Mouse (Mus musculus) v-Abl transformed pro-B cells (cell line): ENCODE data around the gene Spire2.

Source experiments
- in situ Hi-C, 2 experiments: fragments of 400-800 bp; cut with MboI; formaldehyde crosslinking; loops; one replicate each; pipeline ENCODE4 v1.15.1; 2025; ENCODE audit not compliant: unreplicated experiment in 2 of 2

Gene Spire2

DNA sequence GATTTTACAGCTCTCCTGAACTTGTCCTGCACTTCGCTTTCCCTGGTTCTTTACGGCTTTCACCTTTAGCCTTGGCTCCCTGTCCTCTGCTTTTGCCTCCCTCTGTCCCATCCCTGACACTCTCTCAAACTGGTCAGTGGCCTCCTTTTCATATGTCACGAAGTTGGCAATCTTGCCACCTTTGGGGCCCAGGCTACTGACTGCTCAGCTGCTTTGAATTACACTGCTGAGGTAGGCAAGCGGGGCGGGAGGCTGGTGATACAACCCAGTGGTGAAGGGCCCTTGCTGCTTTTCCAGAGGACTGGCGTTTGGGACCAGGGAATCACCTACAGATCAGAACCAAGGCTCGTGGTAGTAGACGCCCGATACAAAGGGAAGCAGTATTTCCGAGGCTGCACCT lies 43.2 kb downstream of the Spire2 start:
- in situ Hi-C loops: no loop called here

DNA sequence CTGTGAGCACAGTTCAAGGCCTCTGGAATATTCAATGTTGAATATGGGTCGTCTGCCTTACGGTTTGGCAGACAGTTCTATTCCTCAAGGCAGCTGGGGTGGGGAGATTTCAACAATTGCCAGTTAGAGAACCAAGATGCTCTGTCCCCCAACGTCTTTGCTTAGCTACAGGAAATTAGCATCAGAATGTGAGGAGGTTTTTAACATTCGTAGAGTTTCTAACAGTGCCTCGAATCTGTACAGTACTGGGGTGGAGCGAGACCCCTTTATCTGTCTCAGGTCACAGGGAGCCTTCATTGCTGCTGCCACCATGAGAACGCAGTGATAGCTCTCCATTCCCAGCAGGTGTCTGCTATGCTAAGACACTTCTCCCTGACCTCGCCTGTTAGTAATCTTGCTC lies 43.6 kb downstream of the Spire2 start:
- in situ Hi-C loops: no loop called here

DNA sequence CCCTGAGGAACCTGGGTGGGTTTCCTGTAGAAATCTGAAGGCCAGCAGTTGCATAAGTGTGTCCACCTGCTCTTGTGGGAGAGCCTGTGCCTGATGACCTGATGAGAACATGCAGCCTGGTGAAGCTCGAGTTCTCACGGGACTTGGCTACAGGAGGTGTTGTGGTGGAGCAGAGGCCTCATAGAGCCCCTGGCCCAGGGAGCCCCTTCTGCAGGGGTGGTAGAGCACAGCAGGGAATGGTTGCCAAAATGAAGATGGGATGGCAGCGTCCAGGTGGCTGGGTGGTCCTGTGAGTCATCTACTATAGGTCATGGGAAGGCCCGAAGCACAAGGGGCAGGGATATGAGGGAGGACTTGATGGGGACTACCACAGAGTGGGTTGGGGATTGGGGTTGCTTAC lies 49.2 kb downstream of the Spire2 start:
- in situ Hi-C loops: loop anchor here (5.0 kb wide), 1 partner anchor 36 kb away; no protein-coding TSS in a partner anchor

DNA sequence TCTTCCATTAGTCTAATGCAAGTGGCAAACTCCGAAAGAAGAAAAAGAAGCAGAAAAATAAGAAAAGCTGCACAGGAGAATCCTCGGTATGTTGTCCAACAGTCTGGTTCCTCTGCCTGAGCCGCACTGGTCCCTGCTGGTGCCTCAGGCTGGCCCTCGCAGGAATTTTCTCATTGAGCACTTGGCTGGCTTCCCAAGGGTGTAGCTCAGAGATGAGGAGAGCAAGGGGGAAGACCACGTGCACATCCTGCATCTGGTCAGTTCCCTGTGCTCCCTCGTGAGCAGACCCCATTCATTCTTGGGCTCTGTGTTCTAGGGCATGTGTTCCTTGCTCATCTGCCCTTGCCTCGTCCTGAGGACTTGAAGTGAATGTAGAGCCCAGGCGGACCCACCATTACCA lies 50.0 kb downstream of the Spire2 start:
- in situ Hi-C loops: loop anchor here (5.0 kb wide), 1 partner anchor 35 kb away; no protein-coding TSS in a partner anchor

DNA sequence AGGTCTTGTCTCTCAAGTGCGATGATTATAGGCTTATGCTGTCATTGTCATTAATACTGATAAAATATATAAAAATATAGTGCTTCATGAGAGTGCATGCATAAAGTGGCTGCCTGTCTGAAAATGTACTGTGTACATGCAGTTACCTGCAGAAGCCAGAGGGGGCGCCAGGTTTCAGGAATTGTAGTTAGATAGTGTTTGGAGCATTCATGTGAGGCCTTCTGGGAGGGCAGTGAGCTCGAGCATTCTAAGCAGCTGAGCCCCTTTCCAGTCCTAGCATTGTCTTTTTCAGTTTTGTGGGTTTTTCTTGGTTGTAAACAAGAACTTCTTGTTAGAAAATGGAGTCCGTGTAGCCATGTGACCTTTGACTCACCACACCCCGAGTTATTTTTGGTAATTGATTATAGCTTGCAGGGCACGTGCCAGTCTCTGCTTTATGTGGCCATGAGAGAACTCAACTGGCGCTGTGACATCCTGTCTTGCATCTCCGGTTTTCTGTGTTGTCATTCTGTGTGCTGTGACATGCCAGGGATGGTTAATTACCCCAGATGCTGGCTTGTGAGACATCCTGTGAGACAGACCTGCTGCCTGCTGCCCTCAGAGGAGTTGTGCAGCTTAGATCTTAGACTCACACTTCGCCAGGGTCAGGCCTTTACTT lies 52.5 kb downstream of the Spire2 start:
- in situ Hi-C loops: loop anchor here (5.0 kb wide), 1 partner anchor 32 kb away; no protein-coding TSS in a partner anchor

DNA sequence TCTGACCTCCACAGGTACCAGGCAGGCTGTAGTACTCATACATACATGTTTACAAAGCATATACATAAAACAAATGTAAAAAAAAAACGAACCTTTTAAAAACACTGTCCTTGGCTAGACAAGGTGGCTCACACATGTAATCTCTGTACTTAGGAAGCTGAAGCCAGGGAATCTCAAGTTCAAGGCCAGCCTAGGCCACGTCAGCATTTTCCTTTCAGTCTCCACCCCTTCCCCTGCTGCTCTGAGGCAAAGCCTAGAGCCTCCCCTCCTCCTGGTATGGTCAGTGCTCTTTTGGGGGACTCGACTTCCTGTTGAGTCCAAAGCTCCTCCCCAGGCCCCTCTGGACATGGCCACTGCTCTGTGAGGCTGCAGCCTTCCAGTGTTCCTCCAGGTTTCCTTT lies 54.5 kb downstream of the Spire2 start:
- in situ Hi-C loops: no loop called here

DNA sequence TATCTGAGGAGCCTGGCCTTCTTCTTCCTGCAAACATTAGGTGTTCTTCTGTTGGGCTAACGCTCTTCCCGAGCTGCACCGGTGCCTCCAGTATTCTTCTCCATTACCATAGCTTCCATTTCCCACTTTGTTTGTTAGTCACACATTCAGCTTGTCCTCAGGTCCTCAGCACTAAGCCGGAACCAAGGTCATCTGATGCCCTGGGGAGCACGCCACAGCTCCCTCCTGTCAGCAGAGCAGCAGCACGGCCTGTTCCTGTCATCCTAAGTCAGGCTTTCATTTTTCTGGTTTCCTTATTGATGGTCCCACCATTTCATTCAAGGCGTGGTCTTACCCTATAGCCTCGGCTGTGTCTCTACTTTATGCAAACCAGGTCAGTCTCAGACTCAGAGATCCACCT lies 55.3 kb downstream of the Spire2 start:
- in situ Hi-C loops: no loop called here

DNA sequence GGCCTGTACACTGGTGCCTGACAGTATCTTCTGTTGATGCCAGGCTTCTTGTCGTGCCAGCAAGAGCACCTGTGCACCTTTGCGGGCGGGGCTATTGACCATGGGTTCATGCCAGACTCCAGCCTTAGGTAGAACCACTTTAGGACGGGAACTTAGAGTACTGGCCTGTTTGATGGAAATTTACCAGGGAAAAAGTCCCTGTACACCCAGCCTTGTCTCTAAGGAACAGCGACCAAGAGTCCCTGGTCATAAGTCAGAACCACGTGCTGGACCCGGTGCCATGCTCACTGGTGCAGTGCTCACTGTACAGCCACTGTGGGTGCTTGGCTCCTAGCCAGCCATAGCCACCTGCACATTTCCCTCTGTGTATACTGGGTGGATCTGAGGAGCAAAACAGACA lies 56.5 kb downstream of the Spire2 start:
- in situ Hi-C loops: no loop called here

DNA sequence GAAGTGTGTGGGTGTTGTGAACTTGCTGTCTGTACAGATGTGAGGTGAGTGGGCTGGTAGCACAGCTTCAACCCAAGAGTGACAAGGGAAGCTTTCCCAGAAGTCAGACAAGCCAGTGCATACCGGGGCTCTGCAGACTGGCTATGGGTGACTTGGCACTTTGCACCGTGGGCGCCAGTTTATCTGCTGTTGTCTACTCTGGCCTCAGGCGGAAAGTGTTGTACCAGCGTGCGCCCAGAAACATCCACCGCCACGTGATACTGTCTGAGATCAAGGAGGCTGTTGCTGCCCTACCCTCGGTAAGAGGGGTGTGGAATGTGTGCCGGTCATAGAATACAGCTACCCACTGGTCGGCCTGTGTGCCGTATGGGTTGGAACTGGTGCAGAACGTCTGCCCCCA lies 65.8 kb downstream of the Spire2 start:
- in situ Hi-C loops: loop anchor here in 1 of 2 experiments (10.0 kb wide), 1 partner anchor 876 kb away; no protein-coding TSS in a partner anchor

DNA sequence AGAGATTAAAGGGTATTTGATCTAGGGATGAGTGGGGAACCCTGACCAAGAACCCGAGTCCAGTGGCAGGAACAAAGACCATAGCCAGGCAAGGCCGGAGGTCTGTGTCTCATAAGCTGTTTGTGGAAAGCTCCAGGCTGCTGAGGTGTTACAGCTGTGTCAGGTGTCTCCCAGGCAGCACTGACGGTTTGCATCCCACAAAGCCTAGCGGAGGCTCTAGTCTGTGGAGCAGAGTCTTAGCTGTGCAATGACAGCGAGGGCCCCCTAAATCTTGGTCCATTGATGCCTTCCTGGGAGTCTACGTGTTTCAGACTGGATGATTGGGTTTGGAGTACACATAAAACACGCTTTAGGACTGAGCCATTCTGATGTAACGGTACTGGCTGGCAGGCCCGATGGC lies 69.4 kb downstream of the Spire2 start:
- in situ Hi-C loops: no loop called here

DNA sequence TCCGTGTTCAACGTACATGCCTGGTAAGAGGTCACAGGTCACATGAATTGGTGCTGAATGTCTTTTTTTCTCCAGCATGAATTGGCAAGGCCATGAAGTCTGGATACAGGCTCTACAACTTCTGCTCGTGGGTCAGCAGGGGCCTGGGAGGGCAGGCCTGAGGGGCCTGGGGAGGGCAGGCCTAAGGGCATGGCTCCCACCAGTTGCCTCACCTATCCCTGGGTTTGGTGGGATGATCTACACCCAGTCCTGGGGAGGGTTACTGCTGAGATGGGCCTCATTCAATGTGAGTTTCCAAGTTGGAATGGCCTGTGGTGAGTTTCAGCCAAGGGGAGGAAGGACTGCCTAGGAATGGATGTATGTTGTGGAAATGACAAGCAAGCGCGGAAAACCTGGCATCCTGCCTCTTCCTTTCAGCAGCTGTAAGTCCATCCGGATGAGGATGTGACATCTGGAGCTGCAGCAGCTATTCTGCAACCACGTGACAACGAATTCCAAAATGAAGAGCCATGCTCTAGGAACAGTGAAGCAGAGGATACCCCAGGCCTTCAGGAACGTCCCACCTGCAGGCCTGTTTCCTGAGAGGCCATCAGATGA lies 70.3 kb downstream of the Spire2 start:
- in situ Hi-C loops: no loop called here

DNA sequence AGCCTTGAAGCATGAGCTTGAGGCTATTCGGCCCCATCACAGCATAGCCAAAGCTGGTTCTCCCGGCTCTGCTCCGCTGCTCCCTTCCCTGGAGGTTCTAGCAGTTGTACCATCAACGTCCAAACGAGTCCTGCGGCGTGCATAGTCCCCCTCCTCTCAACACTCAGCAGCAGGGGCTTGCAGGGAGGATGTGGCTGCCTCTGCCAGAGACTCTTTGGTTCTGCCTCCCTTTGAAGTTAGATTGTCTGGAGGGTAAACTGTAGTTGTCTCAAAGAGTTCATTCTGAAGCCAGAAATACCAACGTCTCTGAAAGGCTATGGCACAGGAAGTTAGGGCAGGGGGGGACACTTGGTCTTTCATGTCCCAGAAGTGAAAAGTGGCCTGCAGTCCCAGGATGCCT lies 72.0 kb downstream of the Spire2 start:
- in situ Hi-C loops: no loop called here

DNA sequence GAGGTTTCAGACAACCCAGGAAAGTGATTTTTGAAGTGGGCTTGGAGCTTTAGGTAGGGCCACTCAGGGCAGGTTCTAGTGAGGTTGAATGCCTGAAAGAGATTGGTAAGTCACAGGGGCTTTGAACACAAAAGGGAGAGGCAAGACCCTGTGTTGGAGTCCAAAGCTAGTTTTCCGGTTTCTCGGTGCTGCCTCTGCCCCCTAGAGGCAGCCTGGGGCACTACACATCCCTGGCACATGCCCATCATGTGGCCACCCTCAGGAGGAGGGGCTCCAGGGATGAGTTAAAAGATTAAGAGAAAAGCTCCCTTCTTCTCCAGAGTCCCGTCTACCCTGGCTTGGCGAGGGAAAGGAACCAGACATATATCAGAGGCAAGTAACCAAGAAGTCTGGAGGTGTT lies 74.3 kb downstream of the Spire2 start, which contains the start of gene Mc1r:
Mc1r (plus strand) TSS at position 322 of the 400 bp plus-strand sequence.
- in situ Hi-C loops: no loop called here

DNA sequence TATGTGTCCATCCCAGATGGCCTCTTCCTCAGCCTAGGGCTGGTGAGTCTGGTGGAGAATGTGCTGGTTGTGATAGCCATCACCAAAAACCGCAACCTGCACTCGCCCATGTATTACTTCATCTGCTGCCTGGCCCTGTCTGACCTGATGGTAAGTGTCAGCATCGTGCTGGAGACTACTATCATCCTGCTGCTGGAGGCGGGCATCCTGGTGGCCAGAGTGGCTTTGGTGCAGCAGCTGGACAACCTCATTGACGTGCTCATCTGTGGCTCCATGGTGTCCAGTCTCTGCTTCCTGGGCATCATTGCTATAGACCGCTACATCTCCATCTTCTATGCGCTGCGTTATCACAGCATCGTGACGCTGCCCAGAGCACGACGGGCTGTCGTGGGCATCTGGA lies 75.1 kb downstream of the Spire2 start:
- in situ Hi-C loops: no loop called here

DNA sequence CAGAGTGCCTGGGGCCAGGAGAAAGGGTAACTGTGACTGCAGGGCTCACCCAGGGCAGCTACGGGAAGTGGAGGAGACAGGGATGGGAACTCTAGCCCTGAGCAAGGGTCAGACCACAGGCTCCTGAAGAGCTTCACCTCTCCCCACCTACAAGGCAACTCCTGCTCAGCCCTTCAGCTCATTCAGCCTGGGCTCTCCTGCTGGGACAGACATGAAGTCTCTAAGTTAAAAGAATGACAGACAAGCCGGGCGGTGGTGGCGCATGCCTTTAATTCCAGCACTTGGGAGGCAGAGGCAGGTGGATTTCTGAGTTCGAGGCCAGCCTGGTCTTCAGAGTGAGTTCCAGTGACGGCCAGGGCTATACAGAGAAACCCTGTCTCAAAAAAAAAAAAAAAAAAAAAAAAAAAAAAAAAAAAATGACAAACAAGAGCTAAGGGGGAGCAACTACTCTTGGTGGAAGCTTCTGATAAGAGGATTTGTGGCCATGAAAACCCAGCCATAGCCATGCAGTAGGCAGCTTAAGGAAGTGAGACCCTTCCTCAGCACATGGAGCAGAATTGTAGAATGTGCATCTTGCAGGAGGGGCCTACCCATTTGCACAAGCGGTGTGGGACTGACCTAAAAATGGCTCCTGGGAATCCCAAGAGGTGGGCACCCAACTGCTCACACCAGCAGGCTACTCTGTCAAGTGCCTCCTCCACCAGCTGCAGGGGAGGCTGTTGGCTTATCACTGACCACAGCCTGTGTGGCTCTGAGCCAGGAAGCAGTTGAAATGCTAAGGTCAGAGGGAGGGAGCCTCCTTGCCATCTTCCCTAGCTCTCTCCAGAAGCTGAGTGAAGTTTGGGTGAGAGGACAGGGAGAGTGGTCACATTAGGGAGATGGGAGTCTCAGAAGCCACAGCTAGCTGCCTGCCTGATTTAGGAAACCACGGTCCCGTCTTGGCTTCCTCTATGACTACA lies 76.4 kb downstream of the Spire2 start:
- in situ Hi-C loops: no loop called here

DNA sequence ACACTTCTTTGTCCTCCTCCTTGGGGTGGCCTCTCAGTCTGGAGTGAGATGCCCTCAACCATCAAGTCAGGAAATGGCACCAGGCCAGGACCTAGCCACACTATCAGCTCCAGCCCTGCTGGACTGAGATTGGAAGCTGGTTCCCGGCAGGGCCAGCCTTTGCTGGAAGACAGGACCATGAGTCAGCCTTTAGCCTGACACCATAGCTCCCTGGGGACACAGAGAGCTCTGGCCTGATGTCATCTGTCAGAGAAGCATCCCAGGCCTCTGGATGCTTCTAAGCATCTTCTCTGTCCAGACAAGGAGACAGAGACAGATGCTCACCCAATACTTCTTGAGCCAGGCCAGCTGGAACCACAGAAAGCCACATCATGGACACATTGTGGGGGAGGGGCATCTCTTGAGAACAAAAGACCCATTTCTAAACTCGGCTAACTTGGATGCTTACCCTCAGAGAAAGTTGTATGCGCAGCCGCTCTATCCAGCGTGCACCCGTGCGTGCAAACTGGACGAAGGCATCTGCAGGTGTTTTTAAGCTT lies 77.6 kb downstream of the Spire2 start:
- in situ Hi-C loops: no loop called here

DNA sequence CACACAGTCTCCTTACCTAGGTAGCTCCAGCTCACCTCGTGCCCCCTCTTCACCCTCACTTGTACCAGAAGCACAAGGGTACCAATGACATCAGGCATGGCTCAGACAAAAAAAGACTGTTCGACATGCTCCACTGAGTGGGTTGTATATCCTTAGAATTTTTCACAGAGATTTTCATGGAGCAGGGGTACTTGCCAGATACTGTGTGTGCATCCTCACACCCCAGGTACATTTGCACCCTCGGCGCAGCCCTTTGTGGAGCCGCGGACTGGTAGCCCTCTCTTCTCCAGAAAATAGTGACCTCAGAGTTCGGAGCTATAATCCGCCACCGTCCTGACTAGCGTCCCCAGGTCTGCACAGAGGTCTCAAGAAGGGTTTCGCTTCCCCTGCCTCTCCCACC lies 78.3 kb downstream of the Spire2 start:
- in situ Hi-C loops: no loop called here

DNA sequence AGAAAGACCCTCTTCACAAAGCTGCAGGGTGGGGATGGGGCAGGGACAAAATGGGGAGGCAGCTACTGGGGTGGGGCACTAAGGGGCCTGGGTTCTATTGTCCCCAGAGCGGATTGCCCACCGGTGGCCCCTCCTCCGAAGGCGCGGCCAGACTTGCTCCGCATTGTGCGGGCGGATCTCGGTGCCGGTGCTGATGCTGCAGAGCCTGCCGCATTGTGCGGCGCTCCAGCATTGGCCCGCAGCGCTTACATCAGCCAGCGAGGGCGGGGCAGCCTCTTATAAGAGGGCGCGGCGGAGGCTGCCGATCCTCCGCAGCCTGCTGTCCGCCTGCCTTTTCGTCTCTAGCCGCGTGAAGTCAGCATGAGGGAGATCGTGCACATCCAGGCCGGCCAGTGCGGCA lies 78.7 kb downstream of the Spire2 start, which contains the start of gene Tubb3:
Tubb3 (plus strand) TSS at position 179 of the 400 bp plus-strand sequence.
- in situ Hi-C loops: no loop called here

DNA sequence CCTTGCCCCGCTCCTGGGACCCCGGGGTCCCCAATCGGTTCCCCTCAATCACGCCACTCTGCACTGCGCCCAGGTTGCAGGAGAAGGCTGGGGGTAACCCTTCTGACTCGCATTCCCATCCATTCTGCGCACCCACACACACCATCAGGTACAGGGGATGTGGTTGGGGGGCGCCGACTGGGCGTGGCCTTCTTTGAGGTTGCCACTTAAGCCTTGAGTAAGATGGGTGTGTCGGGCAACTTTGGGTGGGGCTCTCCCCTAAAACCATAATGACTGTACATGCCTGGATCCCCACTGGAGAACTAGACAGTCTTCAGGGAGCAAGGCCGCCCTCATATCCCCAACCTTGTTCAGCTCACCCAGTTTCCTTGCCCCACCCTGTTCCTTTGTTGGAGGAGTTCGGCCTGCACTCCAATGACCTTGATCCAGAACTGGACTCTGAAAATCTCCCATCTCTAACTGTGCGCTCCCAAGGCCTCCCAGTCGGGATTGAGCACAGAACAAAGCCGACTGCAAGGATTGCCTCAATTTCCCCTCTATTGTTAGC lies 79.3 kb downstream of the Spire2 start:
- in situ Hi-C loops: no loop called here

DNA sequence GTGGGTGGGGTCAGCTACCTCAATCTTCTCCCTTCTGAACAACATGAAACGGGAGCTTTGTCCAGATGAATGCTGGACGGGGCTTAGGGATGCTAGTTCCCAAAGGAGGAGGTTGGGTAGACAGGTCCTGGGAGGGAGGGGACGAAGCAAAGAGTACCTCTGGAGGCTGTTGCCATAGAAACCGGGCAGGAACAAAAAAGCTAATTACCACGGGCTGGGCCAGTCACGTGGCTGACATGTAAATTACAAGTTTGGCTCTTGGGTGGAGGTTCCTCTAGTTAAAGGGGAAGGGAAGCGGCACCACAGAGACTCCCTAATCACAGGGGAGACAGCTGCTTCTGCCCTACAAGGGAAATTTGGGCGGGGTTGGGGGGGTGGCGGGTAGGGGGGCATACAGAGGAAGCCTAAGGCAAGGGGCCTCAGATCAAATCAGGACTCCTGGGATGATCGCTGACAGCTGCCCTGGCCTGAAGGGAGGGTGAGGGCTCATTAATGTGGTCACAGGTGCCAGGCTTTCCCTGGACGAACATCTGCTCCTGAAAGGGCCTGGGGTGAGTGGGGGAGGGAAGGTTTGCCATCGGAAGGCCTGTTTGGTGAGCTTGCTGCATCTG lies 80.2 kb downstream of the Spire2 start:
- in situ Hi-C loops: no loop called here
